Mouse (Mus musculus): ENCODE measurements around the gene Tex35. TPM values are rescaled to one million over a fixed set of nuclear protein-coding genes. Genes with fewer than 3 reads are reported as not detected.

Tex35 gene
- polyA plus RNA-seq, 1 experiment, result not detected

DNA sequence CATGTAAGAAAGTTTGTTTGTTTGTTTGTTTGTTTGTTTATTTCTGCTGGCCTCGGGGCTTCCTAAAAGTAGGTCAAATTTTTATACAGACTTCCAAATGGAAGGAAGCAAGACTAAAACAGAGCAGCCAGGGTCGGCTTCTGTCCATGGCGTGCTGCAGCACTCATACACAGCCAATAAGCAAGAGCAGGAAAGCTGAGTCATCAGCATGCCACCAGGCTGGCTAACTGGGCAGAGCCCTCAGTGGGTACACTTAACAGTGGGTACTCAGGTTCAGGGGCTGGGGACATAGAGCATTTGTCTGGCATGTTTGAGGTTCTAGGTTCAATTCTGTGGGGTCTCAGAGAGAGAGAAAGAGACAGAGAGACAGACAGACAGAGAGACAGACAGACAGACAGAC lies 47.3 kb downstream of the Tex35 start:
- peaks cover 10% of the 10 kb centered on the region for H3K4me1 ChIP-seq (ENCODE audit: control insufficient read depth, insufficient read depth, low read length)
- TF ChIP-seq CTCF (IDR thresholded peaks at IDR 0.05; ENCODE audit: low read depth, low read length) (no peak), POLR2A (IDR thresholded peaks at IDR 0.05; ENCODE audit: borderline replicate concordance, low read depth, low read length) (no peak)
- H3K4me3 ChIP-seq (ENCODE audit: insufficient read depth, low read length), result no peak overlapping the region
- H3K27ac ChIP-seq (ENCODE audit: insufficient read depth, low read depth, low read length), result no peak overlapping the region

DNA sequence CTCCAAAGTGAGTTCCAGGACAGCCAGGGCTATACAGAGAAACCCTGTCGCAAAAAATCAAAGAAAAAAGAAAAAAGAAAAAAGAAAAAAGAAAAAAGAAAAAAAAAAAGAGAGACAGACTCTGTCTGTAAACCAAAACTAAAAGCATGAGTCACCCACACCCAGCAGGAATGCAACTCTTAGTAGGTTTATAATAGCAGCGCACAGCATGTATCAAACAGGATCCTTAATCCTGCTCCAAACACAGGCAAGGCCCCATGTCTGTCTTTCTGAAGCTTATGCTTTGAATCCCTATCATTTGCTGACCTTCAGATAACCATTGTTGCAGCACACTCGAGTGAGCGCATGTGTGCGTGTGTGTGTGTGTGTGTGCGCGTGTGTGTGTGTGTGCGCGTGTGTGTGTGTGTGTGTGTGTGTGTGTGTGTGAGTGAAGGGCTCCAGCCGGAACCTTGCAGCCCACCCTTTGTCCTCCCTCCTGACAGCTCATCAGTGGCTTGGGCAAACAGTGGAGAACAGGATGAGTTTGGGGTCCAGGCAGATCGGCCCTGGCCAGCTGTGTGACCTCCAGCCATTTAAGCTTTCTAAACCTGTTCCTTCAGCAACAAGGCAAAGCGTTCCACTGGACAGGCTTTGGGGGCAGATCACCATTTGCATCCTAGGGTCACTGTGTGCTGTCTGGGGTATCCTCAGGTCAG lies 47.9 kb downstream of the Tex35 start:
- no peak overlapping the region for H3K4me3 ChIP-seq (ENCODE audit: insufficient read depth, low read length)
- no peak overlapping the region for H3K27ac ChIP-seq (ENCODE audit: insufficient read depth, low read depth, low read length)
- TF ChIP-seq CTCF (IDR thresholded peaks at IDR 0.05; ENCODE audit: low read depth, low read length) (no peak), POLR2A (IDR thresholded peaks at IDR 0.05; ENCODE audit: borderline replicate concordance, low read depth, low read length) (no peak)
- H3K4me1 ChIP-seq (ENCODE audit: control insufficient read depth, insufficient read depth, low read length), result peaks cover 10% of the 10 kb centered on the region

DNA sequence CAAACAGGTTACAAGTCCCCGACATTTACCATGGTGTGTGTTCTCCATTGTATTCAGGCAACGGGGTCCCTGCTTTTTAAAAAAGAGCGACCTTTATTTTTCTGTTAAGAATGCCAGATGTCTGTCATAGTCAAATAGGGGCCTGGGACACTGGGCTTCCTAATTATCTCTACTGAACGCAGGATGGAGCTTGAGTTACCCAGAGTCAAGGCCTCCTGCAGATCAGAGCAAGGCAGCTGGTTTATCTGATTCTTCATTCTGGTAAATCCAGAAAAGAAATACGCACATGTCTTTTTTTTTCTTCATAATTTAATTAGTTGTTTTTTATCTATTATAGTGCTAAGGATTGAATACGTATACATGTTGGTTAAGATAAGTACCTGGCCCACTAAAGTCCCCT lies 52.6 kb downstream of the Tex35 start:
- no peak overlapping the region for H3K27ac ChIP-seq (ENCODE audit: insufficient read depth, low read depth, low read length)
- peaks cover 4% of the 10 kb centered on the region for H3K4me1 ChIP-seq (ENCODE audit: control insufficient read depth, insufficient read depth, low read length)
- no peak for TF ChIP-seq POLR2A (IDR thresholded peaks at IDR 0.05; ENCODE audit: borderline replicate concordance, low read depth, low read length)
- no peak for TF ChIP-seq CTCF (IDR thresholded peaks at IDR 0.05; ENCODE audit: low read depth, low read length)
- H3K4me3 ChIP-seq (ENCODE audit: insufficient read depth, low read length), result no peak overlapping the region

DNA sequence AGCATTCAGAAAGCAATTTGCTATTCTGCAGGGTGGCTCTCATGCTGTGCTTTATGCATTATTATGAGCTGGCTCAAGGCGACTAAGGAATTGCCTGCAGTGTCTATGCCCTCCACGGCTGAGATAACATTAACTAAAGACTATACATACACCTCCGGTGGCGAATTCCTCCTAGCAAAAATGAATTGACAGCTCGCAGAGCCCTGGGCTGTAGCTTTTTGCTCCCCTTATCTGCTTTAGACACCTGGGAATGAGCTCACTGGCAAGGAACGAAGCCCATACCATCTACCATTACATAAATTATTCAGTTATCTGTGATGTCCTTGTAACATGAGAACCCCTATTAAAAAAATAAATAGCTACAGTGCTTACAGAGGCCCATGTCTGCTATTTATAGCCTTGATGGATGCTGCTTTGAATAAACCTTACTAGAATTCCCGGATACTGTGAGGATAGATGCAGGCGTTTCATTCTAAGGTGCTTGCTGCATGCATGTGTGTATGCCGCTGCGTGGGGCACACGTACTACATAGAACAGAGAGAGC lies 53.1 kb downstream of the Tex35 start:
- H3K4me1 ChIP-seq (ENCODE audit: control insufficient read depth, insufficient read depth, low read length), result no peaks in the 10 kb centered on the region
- TF ChIP-seq CTCF (IDR thresholded peaks at IDR 0.05; ENCODE audit: low read depth, low read length) (no peak), POLR2A (IDR thresholded peaks at IDR 0.05; ENCODE audit: borderline replicate concordance, low read depth, low read length) (no peak)
- H3K4me3 ChIP-seq (ENCODE audit: insufficient read depth, low read length), result no peak overlapping the region
- no peak overlapping the region for H3K27ac ChIP-seq (ENCODE audit: insufficient read depth, low read depth, low read length)

DNA sequence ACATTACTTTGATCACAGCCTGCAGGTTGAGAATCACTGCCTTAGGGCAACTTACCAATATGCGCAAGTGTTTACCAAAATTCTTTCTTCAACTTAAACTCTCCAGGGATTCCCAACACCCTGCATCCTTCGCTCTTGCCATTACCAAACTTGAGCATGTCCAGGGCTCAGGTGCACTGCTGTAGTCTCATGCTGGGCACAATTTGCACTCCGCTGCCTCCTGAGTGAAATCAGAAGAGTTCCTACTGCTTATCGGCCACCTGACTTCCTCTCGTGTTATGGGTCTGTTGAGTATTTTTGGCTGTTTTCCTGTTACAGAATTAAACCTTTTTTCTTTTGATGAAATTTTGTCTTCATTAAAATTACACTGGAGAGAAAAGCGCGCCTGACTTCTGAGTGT lies 53.8 kb downstream of the Tex35 start:
- no peak overlapping the region for H3K4me3 ChIP-seq (ENCODE audit: insufficient read depth, low read length)
- H3K4me1 ChIP-seq (ENCODE audit: control insufficient read depth, insufficient read depth, low read length), result no peaks in the 10 kb centered on the region
- H3K27ac ChIP-seq (ENCODE audit: insufficient read depth, low read depth, low read length), result no peak overlapping the region
- no peak for TF ChIP-seq POLR2A (IDR thresholded peaks at IDR 0.05; ENCODE audit: borderline replicate concordance, low read depth, low read length)
- TF ChIP-seq CTCF (IDR thresholded peaks at IDR 0.05; ENCODE audit: low read depth, low read length), result no peak

DNA sequence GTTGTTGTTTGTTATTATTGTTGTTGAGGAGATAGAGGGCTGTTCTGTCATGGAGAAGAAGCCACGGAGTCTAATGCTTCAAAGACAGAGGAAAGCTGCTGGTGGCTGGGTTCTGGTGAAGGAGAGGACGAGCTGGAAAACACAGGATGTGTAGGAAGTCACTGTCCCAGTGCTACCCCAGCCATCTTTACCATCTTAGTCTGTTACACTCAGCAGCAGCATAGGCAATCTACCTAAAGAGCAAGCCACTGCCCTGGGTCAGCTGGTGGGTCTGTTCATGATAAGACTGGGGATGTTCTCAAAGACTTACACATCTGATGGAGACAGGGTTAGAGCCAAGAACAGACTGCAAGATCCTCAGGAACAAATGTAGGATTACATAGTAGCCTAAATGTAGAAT lies 58.6 kb downstream of the Tex35 start:
- no peak for TF ChIP-seq CTCF (IDR thresholded peaks at IDR 0.05; ENCODE audit: low read depth, low read length)
- TF ChIP-seq POLR2A (IDR thresholded peaks at IDR 0.05; ENCODE audit: borderline replicate concordance, low read depth, low read length), result no peak
- H3K4me1 ChIP-seq (ENCODE audit: control insufficient read depth, insufficient read depth, low read length), result peaks cover 23% of the 10 kb centered on the region
- H3K4me3 ChIP-seq (ENCODE audit: insufficient read depth, low read length), result no peak overlapping the region
- no peak overlapping the region for H3K27ac ChIP-seq (ENCODE audit: insufficient read depth, low read depth, low read length)

Other genes starting within 250 kb of the Tex35 start
- 10.3 and 13.0 TPM in 2 replicates for gene Ralgps2, start 169.1 kb downstream of the Tex35 start, polyA plus RNA-seq (2012; ENCODE audit: insufficient read depth, insufficient read length, missing spikeins)

Measured in bone marrow macrophage, adult 2 months (primary cell).